Mouse (Mus musculus) neural tube, embryonic 11.5 days (tissue): ENCODE results near the gene Cd300lg. TPM values are rescaled to one million over a fixed set of nuclear protein-coding genes. Genes with fewer than 3 reads are reported as not detected.

Source experiments
- polyA plus RNA-seq: library from polyadenylated mRNA; unstranded; fragments of >200 nt; fragmentation: Nextera tagmentation; extraction: Ambion mirVana; gene quantifications from 2 replicates; pipeline ENCODE4 v1.2.1, GENCODE M21; 2014

The Cd300lg gene
- polyA plus RNA-seq, 1 experiment from 2014 or later, result 0.12 TPM

Other genes starting within 250 kb of the Cd300lg start
- 19.9 and 23.9 TPM in 2 replicates for gene Meox1, start 147.1 kb upstream of the Cd300lg start, polyA plus RNA-seq
- not detected in 2 replicates for gene Sost, start 74.5 kb upstream of the Cd300lg start, polyA plus RNA-seq
- not detected in 2 replicates for gene Cfap97d1, start 57.2 kb upstream of the Cd300lg start, polyA plus RNA-seq
- gene Dusp3, start 54.5 kb upstream of the Cd300lg start, polyA plus RNA-seq, result 14.0 and 15.3 TPM in 2 replicates
- gene Mpp3, start 13.0 kb upstream of the Cd300lg start, polyA plus RNA-seq, result 28.1 and 35.1 TPM in 2 replicates
- gene Mpp2, start 47.0 kb downstream of the Cd300lg start, polyA plus RNA-seq, result 15.8 and 16.2 TPM in 2 replicates
- gene Ppy, start 59.8 kb downstream of the Cd300lg start, polyA plus RNA-seq, result not detected in 2 replicates
- gene Pyy, start 66.3 kb downstream of the Cd300lg start, polyA plus RNA-seq, result 1.0 TPM in 1 of 2 replicates, not detected in the other
- not detected in 2 replicates for gene Nags, start 104.0 kb downstream of the Cd300lg start, polyA plus RNA-seq
- 34.2 and 34.9 TPM in 2 replicates for gene Tmem101, start 114.9 kb downstream of the Cd300lg start, polyA plus RNA-seq
- gene Lsm12, start 143.8 kb downstream of the Cd300lg start, polyA plus RNA-seq, result 74.2 and 81.9 TPM in 2 replicates
- 30.0 and 35.3 TPM in 2 replicates for gene G6pc3, start 148.1 kb downstream of the Cd300lg start, polyA plus RNA-seq
- 41.1 and 42.7 TPM in 2 replicates for gene Hdac5, start 188.7 kb downstream of the Cd300lg start, polyA plus RNA-seq
- 17.9 and 18.6 TPM in 2 replicates for gene BC030867, start 207.4 kb downstream of the Cd300lg start, polyA plus RNA-seq
- not detected in 2 replicates for gene Asb16, start 227.2 kb downstream of the Cd300lg start, polyA plus RNA-seq
- 61.7 and 64.5 TPM in 2 replicates for gene Tmub2, start 243.4 kb downstream of the Cd300lg start, polyA plus RNA-seq